Mouse (Mus musculus) kidney, postnatal 4 days (tissue): ENCODE measurements at regions not wholly inside any gene's neighbourhood (a gene's known extent, or its start where the extent isn't known, plus 50 kb on each side); places are given as distances from the start of the nearest gene placed in this dataset.
"Not testable (repeated sequence)": the region's sequence is repeated elsewhere in the genome, so short reads cannot be mapped to it uniquely, and the experiment has no call there.

Experiments used
- DNase-seq, 2 experiments: peaks; one replicate each; pipeline ENCODE4 v3.0.0; 2021; ENCODE audit warnings: mixed read lengths in 2 of 2

DNA sequence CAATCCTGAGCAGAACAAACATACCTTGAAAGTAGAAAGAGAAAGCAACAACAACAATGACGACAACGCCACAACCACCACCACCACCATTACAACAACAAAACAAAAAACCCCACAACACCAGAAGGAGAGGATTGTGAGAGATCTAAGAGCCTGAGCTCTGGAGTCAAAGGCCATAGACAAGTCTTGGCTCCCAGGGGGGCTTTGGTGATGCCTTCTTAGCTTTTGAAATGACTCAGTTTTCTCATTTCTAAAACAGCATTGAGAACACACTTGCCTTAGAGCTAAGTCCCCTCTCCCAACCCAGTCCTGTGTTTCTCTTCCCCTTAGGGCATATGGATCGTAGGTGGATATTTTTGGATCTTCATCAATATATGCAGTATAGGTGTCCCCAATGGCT lies 112.2 kb downstream of the Kif20b start:
- no peak for DNase-seq

- no peak for DNase-seq
Observed at GRCm38 (mm10) chr19:35045576-35045975, 123.4 kb downstream of the Kif20b start.

- peak in 1 of 2 experiments; percentile 2 for DNase-seq
Observed at GRCm38 (mm10) chr19:35066352-35066935, 144.3 kb downstream of the Kif20b start.

- DNase-seq: no peak
Observed at GRCm38 (mm10) chr19:35081126-35081525, 159.0 kb downstream of the Kif20b start.

- no peak for DNase-seq
Observed at GRCm38 (mm10) chr19:35101244-35101643, 179.1 kb downstream of the Kif20b start.

GRCm38 (mm10) chr19:35114313-35114712 lies 192.2 kb downstream of the Kif20b start:
- no peak for DNase-seq

- DNase-seq: no peak
Observed at GRCm38 (mm10) chr19:35125278-35125677, 203.1 kb downstream of the Kif20b start.

- DNase-seq: no peak
Observed at GRCm38 (mm10) chr19:35126594-35127051, 204.5 kb downstream of the Kif20b start.

- DNase-seq: no peak
Observed at GRCm38 (mm10) chr19:35128104-35128503, 205.9 kb downstream of the Kif20b start.

DNA sequence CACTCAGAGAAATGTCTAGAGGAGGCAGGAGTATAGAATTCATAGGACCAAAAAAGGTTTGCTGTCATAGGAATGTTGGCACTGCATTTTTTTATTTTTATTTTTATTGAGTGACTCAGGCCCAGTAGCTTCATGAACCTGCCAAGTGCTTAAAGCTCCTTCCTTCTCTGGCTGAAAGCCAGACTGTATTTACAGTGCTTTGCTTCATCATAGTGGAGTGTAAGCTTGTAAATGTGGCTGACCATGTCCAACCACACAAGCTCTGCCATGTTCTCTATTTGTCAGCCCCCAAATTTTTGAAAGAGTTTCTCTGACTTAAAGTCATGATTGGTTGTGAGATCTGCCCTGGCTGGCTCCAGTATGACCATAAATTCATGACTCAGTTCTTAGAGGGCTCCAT lies 221.0 kb downstream of the Kif20b start:
- no peak for DNase-seq

DNA sequence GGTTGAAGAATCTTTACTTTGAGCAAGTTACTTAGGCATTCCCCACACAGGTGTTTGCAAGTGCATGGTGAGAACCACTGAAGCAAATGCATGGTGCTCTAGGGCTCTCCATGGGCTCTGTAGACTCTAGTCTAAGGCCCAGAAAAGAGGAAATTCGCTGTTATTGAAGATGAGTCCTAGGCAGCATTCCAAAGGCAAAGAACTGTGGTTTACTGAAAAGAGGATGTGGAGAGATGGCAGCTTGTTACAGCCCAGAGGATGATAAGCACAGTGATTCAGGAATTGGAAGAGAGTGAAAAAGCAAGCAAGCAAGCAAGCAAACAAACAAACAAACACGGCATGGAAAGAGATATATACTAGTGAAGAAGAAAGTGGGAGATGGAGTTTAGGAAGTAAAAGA lies 221.6 kb downstream of the Kif20b start:
- no peak for DNase-seq

- not testable (repeated sequence) for DNase-seq
Observed at GRCm38 (mm10) chr19:35149476-35149875, 227.3 kb downstream of the Kif20b start.

GRCm38 (mm10) chr19:35150780-35151725 lies 228.9 kb downstream of the Kif20b start:
- peak; percentile 7 to 14 for DNase-seq

DNA sequence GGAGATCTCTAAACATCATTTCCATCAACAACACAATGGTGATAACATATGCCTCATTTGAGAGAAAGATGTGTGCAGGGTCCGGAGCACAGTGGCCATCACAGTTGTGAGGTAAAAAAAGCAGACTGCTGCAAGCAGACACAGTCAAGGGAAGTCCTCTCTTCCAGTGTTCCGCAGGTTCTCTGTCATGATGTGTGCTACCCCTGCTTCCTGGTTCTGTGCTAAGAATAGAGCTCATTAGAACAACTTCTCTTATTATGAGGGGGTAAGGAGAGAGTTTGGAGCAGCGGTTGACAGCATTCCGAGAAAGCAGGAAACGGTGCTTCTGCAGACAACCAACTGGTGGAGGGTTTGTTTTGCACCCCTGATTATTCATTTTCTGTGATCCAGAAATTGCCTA lies 229.7 kb downstream of the Kif20b start:
- DNase-seq: no peak

DNA sequence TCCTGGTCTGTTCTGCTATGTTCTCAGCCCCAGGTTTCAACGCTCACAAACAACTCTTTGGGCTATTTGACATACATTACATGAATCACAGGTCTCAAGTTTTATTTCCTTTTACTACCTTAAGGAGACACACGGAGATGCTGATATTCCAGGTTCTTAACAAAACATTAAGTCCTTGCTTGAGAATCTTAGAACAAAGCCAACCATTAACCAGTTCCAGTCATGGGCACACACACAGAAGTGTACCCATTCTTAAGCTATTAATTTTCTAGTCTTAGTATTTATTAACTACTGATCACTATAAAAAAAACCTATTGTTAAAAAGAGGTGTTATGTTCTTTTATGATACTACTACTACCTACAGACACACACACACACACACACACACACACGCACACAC lies 235.7 kb downstream of the Kif20b start:
- no peak for DNase-seq

DNA sequence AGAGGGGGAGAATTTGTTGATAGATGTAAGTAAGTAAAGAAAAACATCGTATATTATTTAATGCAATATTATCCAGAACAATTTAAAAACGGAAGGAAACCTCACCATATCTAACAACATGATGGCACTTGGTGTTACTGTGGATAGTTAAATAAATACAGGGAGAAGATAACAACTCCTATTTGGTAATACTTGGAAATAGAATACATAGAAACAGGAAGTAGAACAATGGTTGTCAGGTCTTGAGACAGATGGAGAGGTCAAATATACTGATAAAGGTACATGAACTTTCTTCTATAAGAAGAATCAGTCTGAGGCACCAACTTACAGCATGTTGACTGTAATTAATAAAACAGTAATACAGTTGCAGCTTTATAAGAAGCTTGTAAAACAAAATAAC lies 242.6 kb downstream of the Kif20b start:
- no peak for DNase-seq

- no peak for DNase-seq
Observed at GRCm38 (mm10) chr19:35170554-35170953, 248.4 kb downstream of the Kif20b start.

DNA sequence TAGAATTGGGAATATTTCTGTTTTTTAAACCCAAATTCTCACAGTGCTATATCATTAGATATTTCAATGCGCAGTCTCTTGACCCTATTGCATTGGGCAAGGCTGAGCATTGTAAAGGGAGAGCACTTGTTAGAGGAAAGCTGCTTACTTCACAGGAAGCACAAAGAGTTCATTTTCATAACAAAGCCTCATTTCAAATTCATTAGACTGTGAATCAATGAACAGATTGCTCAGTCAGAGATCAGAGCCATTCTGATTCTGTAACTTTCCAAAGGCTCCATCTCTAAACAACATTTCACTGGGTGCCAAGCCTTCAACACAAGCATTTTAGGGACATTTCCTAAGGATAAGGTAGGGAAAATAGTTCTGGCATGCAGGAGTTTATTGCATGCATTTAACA lies 257.9 kb downstream of the Kif20b start:
- DNase-seq: no peak

GRCm38 (mm10) chr19:35205557-35206239 lies 283.5 kb downstream of the Kif20b start:
- no peak for DNase-seq

DNA sequence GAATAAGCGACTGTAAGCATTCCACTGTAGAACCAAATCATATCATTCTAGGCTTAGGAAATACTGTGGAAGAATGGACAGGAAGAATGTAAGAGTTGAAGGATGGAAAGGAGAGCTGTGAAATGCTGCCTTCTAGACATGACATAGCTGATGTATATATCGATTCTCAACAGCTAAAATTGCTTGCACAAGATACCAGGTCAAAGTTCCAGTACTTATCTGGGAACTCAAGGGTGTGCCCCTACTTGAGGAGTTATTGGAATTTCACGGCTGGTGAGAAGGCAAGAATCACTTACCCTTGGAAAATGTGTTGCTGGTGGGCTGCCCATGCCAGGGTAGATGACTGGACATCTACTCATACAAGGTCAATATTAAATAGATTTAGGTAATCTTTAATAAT lies 322.0 kb downstream of the Kif20b start:
- DNase-seq: no peak

GRCm38 (mm10) chr19:35247531-35247930 lies 325.4 kb downstream of the Kif20b start:
- DNase-seq: no peak

DNA sequence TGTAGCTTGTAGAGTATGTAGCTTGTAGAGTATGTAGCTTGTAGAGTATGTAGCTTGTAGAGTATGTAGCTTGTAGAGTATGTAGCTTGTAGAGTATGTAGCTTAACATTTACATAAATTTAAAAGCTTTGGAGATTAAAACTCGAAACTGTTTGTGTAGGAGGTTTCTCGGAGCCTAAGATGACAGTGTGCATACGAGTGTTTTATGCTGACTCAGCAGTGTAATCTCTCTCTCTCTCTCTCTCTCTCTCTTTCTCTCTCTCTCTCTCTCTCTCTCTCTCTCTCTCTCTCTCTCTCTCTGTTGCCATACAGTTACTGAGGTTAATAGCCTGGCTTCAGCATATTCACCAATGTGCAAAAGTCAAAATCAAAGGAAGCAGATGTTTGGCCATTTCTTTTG lies 336.5 kb downstream of the Kif20b start:
- not testable (repeated sequence) for DNase-seq

DNA sequence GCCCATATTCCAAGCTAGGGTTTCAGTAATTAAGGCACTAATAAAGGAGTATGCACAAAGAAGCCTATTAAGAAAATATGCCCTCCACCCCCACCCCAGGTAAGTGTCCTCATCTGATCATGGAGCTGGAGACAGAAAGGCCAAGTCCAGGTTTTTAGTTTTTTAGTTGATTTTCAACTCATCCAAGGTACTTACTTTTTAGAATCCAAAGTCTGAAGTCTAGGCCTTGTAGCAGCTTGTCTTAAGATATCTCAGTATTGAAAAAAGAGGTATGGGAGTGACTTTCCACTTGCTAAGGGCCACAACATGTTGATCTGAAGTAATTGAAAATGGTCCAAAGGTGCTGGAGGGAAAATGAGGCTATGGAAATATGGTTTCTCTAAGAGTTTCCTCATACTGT lies 340.9 kb downstream of the Kif20b start:
- no peak for DNase-seq

DNA sequence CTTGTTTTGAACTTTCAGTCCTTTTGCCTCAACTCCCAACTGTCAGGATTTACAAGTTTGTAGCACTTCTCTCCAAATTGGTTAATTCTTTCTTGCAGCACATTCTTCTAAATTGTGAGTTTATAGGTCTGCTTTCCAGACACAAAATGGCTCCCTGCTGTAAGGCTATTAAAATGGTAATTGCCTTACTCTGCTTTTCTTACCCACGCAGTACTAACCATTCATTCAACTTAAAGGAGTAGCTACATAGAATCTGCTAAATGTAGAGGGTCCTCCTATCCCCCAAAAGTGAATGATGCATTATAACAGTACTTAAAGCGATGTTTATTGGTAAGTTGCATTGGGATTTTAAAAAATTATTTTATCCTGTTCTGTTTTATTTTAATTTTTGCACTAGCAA lies 356.2 kb downstream of the Kif20b start:
- no peak for DNase-seq
